Mouse (Mus musculus) testis, postnatal 10 days (tissue): Measurements from ENCODE around the gene Hist2h2ac.
"Not testable (repeated sequence)": the region's sequence is repeated elsewhere in the genome, so short reads cannot be mapped to it uniquely, and the experiment has no call there.

Source experiments
- DNase-seq: peaks from one replicate; pipeline ENCODE4 v3.0.0; 2021; ENCODE audit warnings: low spot score

Hist2h2ac gene

DNA sequence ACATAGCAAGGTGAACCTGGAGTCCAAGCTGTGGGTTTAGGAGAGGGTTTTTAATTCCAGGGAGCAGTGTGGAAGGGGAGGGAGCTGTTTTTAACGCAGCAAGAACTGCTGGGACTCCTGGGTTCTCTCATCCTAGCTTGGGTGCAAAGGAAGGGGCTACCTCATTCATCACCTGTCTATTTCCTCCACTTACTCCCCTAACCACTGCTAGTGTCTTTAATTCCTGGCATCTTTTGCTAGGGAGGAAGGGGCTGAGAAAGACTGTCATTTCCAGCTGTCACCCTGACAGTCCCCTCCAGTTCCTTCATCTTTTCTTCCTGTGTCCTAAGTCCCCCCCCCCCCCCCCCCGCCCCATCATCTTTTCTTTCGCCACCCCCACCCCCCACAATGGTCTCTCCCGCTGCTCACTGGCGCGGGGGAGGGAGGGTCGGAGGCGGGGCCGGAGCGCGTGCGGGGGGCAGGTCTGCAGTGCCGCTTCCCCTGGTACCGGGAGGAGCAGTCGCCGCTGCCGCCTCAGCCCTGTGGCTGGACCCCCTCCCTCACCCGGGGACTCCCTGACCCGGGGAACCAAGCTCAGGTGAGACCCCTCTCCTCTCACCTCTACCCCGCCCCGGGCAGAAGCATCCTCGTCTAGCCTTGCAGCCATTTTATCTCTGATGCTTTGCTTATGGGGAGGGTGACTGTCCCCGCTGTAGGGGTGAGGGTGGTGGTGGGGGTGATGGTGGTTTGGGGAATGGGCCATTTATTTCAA lies 39.8 kb downstream of the Hist2h2ac start, which contains the start of gene Sv2a:
Sv2a (plus strand) TSS at position 425 of the 751 bp plus-strand sequence.
- DNase-seq: peak; percentile 78

- no peak for DNase-seq
Observed at GRCm38 (mm10) chr3:96179531-96179930, 41.1 kb downstream of the Hist2h2ac start.

DNA sequence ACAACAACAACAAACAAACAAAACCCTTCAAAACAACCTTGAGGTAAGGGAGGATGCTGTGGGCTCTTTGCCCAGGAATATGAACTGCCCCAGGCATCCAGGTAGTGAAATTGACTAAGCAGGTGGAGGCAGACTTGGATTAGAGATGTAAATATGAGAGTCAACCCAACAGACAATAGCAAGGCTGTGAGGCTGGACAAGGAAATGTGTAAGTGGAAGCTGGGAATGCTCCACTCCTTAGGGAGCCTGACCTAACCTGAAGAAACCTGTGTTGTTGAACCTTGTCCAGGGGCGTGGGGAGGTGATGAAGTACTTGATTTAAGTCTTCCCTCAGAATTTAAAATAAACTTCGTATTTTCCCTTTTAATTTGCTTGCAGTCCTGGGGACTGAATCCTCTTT lies 41.8 kb downstream of the Hist2h2ac start:
- no peak for DNase-seq

GRCm38 (mm10) chr3:96178427-96178826 lies 42.3 kb downstream of the Hist2h2ac start:
- DNase-seq: no peak

DNA sequence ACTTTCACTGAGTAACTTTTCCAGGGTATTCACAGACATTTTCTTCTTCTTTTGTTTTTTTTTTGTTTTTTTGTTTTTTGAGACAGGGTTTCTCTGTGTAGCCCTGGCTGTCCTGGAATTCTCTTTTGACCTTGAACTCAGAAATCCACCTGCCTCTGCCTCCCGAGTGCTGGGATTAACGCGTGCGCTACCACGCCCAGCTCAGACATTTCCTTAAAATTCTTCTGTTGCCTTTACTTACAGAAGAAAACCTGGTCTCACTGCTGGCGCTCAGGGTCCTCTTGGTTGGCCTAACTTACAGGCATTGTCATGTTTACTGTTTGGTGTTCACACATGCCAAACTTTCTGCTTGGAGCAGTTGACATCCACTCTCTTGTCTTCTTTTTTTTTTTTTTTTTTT lies 45.4 kb downstream of the Hist2h2ac start:
- DNase-seq: no peak

GRCm38 (mm10) chr3:96174042-96174441 lies 46.6 kb downstream of the Hist2h2ac start:
- DNase-seq: not testable (repeated sequence)

DNA sequence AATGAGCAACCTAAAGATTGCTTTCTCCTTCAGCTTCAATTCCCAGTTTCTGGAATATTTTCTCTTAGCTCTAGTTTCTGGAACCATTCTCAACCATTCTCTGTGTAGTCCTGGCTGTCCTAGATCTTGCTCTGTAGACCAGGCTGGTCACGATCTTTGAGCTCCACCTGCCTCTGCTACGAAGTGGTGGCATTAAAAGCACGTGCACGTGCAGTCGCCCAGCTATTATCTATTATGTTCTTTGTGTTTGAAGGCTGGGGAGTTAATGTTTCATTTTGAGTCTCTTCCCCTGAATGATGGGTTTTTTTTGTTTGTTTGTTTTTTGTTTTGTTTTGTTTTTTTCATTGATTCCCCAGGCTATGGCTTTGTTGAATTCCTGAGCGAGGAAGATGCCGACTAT lies 47.5 kb downstream of the Hist2h2ac start:
- no peak for DNase-seq

- peak; percentile 87 for DNase-seq
Observed at GRCm38 (mm10) chr3:96172197-96173178, 48.2 kb downstream of the Hist2h2ac start, which contains the start of gene Sf3b4. TSS of gene Sf3b4 (plus strand) at chr3:96172332.

GRCm38 (mm10) chr3:96171583-96172196 lies 49.0 kb downstream of the Hist2h2ac start:
- no peak for DNase-seq

DNA sequence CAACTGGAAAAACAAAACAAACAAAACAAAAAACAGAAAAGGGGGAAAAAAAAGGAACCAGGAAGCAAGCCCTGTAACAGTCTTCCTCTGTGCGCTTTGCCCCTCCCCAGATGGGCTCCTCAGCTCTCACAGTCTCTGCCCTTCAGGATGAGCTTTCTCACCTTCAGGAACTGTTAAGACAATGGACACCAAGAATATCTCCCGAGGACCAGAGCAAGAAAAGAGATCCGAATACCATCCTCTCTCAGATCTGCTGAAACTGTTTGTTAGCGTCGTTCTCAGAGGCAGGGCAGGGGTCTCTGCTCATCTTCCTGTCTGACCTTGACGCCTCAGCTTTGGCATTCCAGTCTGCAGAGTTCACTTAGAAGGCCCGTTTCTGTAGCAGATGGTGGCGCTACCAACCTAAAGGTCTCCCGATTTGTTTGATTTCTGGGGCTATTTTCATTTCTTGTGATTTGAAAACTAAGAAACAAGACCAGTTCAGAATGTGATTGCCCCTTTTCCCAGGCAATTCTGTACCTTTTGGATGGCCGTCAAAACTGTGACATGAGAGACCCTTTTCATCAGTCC lies 49.6 kb downstream of the Hist2h2ac start:
- DNase-seq: no peak
